Mouse (Mus musculus) olfactory bulb, adult 2 months (tissue): ENCODE data around the gene Pla1a.

Source experiments
- CTCF ChIP-seq: fragments of 200-500 bp; IDR thresholded peaks from 2 replicates; pipeline ENCODE4 v1.5.1; 2012; ENCODE audit warnings: low read depth, mild to moderate bottlenecking, low read length, moderate library complexity; ENCODE audit not compliant: insufficient read depth
- POLR2A ChIP-seq: fragments of 200-500 bp; IDR thresholded peaks from 2 replicates; pipeline ENCODE4 v1.6.1; 2012; ENCODE audit warnings: mild to moderate bottlenecking, low read depth, low read length, moderate library complexity; ENCODE audit not compliant: insufficient read depth

- no peak for TF ChIP-seq POLR2A
- TF ChIP-seq CTCF = no peak
Observed at GRCm38 (mm10) chr16:38400311-38400960, 32.5 kb downstream of the Pla1a start.
